Mouse (Mus musculus) limb, embryonic 13.5 days (tissue): ENCODE measurements around the gene Slc6a15. TPM values are rescaled to one million over a fixed set of nuclear protein-coding genes. Genes with fewer than 3 reads are reported as not detected.

Experiments used
- ATAC-seq: fragments of 200-750 bp; cut with Nextera tagmentation; 2 replicates; pipeline ENCODE4 v1.8.0; 2017; ENCODE audit warnings: low read depth, moderate number of reproducible peaks, moderate TSS enrichment; ENCODE audit not compliant: low FRiP score
- H3K27ac ChIP-seq: fragments of 300-500 bp; sonication (generic); 2 replicates; pipeline ENCODE4 v1.5.1; 2015; ENCODE audit warnings: inconsistent platforms, mild to moderate bottlenecking, moderate library complexity
- H3K27me3 ChIP-seq: fragments of 300-500 bp; sonication (generic); 2 replicates; pipeline ENCODE4 v1.6.1; 2015; ENCODE audit warnings: mild to moderate bottlenecking, inconsistent platforms
- H3K36me3 ChIP-seq: fragments of 300-500 bp; sonication (generic); 2 replicates; pipeline ENCODE4 v1.6.1; 2015; ENCODE audit warnings: inconsistent platforms, mild to moderate bottlenecking, moderate library complexity
- H3K4me1 ChIP-seq: fragments of 300-500 bp; sonication (generic); 2 replicates; pipeline ENCODE4 v1.6.1; 2015; ENCODE audit warnings: inconsistent platforms
- H3K4me2 ChIP-seq: fragments of 300-500 bp; sonication (generic); replicated peaks from 2 replicates; pipeline ENCODE4 v1.6.1; 2015; ENCODE audit warnings: inconsistent platforms, mild to moderate bottlenecking, moderate library complexity
- H3K4me3 ChIP-seq: fragments of 300-500 bp; sonication (generic); 2 replicates; pipeline ENCODE4 v1.5.1; 2015; ENCODE audit warnings: moderate library complexity, mild to moderate bottlenecking, inconsistent platforms
- H3K9ac ChIP-seq: fragments of 300-500 bp; sonication (generic); 2 replicates; pipeline ENCODE4 v1.6.1; 2015; ENCODE audit warnings: mild to moderate bottlenecking, inconsistent platforms
- H3K9me3 ChIP-seq: fragments of 300-500 bp; sonication (generic); 2 replicates; pipeline ENCODE4 v1.6.1; 2016; ENCODE audit warnings: inconsistent platforms
- WGBS: fragments of 180-500 bp; shearing (Covaris S2); methylation state at CpG from one replicate; pipeline ENCODE4 v1.1.7; 2015; 5-methylcytosine and 5-hydroxymethylcytosine counted together
- polyA plus RNA-seq: library from polyadenylated mRNA; unstranded; fragments of >200 nt; fragmentation: Nextera tagmentation; extraction: Ambion mirVana; gene quantifications from 2 replicates; pipeline ENCODE4 v1.2.1, GENCODE M21; 2015

Gene Slc6a15
- polyA plus RNA-seq, 1 experiment from 2014 or later: 2.8 TPM

DNA sequence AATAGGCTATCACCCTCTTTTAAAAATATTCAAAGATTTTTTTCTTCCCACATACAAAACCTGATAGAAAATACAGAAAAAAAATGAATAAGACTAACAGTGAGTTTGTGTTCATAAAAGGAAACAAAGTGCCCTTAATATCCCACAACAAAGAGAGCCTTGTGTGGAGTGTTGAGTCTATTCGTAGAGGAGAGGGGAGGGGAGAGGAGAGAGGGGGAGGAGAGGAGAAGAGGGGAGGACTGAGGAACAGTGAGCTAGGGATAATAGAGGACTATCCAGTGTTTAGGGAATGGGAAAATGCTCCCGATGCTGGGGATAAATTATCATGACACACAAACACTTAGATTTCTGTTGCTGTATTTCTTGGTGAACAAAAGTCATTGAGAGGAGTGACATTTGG lies 80.8 kb downstream of the Slc6a15 start:
- ATAC-seq: no peak
- Histone ChIP-seq H3K4me2 (no peak overlapping the region), H3K4me3 (no peak overlapping the region), H3K4me1 (peaks cover 4% of the 10 kb centered on the region), H3K9me3 (no peaks in the 10 kb centered on the region), H3K27ac (no peak overlapping the region), H3K9ac (no peak overlapping the region), H3K36me3 (no peaks in the 10 kb centered on the region), H3K27me3 (no peaks in the 10 kb centered on the region)
- WGBS: 46% methylated on average over 2 of the region's 2 CpGs

DNA sequence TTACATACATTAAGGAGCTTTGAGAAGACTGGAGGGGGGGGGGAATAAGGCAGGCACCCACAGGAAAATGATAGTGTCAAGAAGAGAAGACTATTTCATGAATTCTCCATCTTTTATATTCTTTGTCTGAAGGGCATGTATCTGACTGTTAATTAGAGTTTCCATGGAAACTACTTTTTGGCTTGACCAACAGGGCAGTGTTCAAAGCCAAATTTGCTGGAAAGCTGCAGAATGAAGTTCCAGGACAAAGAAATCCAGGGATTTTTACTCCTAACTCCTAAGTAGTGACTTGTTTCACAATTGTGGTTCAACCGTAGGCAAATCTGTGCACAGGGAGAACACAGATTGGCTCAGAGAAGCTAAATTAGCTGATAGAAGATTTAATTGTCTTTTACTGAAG lies 90.3 kb downstream of the Slc6a15 start:
- ATAC-seq: no peak
- Histone ChIP-seq H3K36me3 (no peaks in the 10 kb centered on the region), H3K27me3 (no peaks in the 10 kb centered on the region), H3K4me2 (no peak overlapping the region), H3K9me3 (no peaks in the 10 kb centered on the region), H3K4me3 (no peak overlapping the region), H3K9ac (no peak overlapping the region), H3K4me1 (no peaks in the 10 kb centered on the region), H3K27ac (no peak overlapping the region)
- 71% methylated on average over 1 of the region's 1 CpGs for WGBS

Other genes starting within 250 kb of the Slc6a15 start
- gene Lrriq1, start 131.5 kb upstream of the Slc6a15 start, polyA plus RNA-seq: 0.20 and 0.22 TPM in 2 replicates